Mouse (Mus musculus): ENCODE measurements around the gene Gm36210. TPM values are rescaled to one million over a fixed set of nuclear protein-coding genes. Genes with fewer than 3 reads are reported as not detected.
"Not testable (repeated sequence)": the region's sequence is repeated elsewhere in the genome, so short reads cannot be mapped to it uniquely, and the experiment has no call there.

Gene Gm36210
- polyA plus RNA-seq, 1 experiment from 2014 or later: not detected

DNA sequence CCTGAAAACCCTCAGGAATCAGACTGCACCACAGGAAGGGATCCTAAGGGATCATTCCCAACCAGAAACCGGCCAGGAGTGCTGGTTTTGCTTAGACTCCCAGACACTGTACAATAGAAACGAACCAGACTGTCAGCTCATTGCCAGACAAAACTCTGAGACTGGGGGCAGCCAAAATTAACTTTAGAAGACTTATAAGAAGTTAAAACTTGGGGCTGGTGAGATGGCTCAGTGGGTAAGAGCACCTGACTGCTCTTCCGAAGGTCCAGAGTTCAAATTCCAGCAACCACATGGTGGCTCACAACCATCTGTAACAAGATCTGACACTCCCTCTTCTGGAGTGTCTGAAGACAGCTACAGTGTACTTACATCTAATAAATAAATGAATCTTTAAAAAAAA lies 45.4 kb downstream of the Gm36210 start:
- not testable (repeated sequence) for H3K36me3 ChIP-seq (ENCODE audit: control insufficient read depth, insufficient read depth)
- WGBS (ENCODE audit: insufficient replicate concordance): 50% methylated on average over 3 of the region's 3 CpGs

DNA sequence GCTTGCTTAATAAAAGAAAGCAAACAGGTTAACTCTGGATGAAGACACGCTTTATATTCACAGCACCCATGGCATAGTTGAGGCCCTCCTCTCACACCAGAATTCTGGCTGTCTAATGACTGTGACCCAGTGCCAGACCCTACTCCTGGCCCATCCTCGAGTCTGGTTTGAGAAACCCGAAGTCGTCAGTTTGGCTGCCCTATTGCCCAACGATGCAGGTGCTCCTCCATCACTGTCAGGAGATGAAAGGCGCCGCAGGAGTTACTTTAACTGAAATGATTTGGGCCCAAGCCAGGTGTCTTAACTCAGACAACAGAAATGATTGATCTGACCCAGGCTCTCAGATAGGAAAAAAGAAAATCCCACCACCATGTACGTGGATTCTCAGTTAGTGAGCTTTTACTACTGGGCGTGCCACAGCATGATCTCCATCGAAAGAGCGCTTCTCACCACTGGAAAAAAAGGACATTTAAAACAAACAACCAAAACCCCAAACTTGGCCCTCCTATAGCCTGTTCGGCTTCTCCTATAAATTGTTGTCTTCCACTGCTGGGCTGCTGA lies 46.8 kb downstream of the Gm36210 start:
- Histone ChIP-seq H3K27me3 (ENCODE audit: control insufficient read depth, insufficient read depth, low read depth, low read length) (no peaks in the 10 kb centered on the region), H3K4me3 (ENCODE audit: low read depth, low read length) (no peak overlapping the region), H3K9ac (ENCODE audit: low read depth, low read length) (no peak overlapping the region), H3K4me1 (ENCODE audit: control insufficient read depth, low read depth, low read length) (no peaks in the 10 kb centered on the region; the same call in 1 of the 2 replicates), H3K4me2 (ENCODE audit: low read depth, low read length) (no peak overlapping the region), H3K27ac (ENCODE audit: low read length) (no peak overlapping the region), H3K36me3 (ENCODE audit: control insufficient read depth, insufficient read depth) (no peaks in the 10 kb centered on the region), H3K9me3 (replicated peaks; ENCODE audit: control insufficient read depth, low read length) (no peaks in the 10 kb centered on the region)
- WGBS (ENCODE audit: insufficient replicate concordance): 59% methylated on average over 12 of the region's 12 CpGs
- no peak for ATAC-seq (ENCODE audit: low read depth)

More for the DNA sequence above, 45.4 kb downstream of the Gm36210 start:
- H3K4me3 ChIP-seq (ENCODE audit: low read depth, low read length); H3K9me3 ChIP-seq (replicated peaks; ENCODE audit: control insufficient read depth, low read length); H3K27me3 ChIP-seq (ENCODE audit: control insufficient read depth, insufficient read depth, low read depth, low read length); H3K27ac ChIP-seq (ENCODE audit: low read length); H3K4me2 ChIP-seq (ENCODE audit: low read depth, low read length); H3K4me1 ChIP-seq (ENCODE audit: control insufficient read depth, low read depth, low read length); ATAC-seq (ENCODE audit: low read depth); H3K9ac ChIP-seq (ENCODE audit: low read depth, low read length): not testable (repeated sequence)

DNA sequence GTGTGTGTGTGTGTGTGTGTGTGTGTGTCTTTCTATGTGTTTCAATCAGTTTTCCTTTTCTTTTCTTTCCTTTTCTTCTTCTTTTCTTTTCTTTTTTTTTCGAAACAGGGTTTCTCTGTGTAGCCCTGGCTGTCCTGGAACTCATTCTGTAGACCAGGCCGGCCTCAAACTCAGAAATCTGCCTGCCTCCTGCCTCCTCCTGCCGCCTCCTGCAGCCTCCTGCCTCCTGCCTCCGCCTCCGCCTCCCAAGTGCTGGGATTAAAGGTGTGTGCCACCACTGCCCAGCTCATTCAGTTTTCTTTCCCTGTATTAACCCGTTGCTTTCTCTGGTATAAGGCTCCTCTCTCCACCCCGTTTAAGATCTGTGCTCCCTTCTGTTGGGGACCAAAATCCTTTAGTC lies 49.0 kb downstream of the Gm36210 start:
- H3K4me1 ChIP-seq (ENCODE audit: control insufficient read depth, low read depth, low read length): no peaks in the 10 kb centered on the region
- no peak overlapping the region for H3K27ac ChIP-seq (ENCODE audit: low read length)
- H3K4me3 ChIP-seq (ENCODE audit: low read depth, low read length): no peak overlapping the region
- H3K9ac ChIP-seq (ENCODE audit: low read depth, low read length): no peak overlapping the region
- H3K36me3 ChIP-seq (ENCODE audit: control insufficient read depth, insufficient read depth): no peaks in the 10 kb centered on the region
- no peaks in the 10 kb centered on the region for H3K27me3 ChIP-seq (ENCODE audit: control insufficient read depth, insufficient read depth, low read depth, low read length)
- ATAC-seq (ENCODE audit: low read depth): no peak
- 50% methylated on average over 7 of the region's 7 CpGs for whole genome bisulfite sequencing (ENCODE audit: insufficient replicate concordance)
- no peak overlapping the region for H3K4me2 ChIP-seq (ENCODE audit: low read depth, low read length)
- no peaks in the 10 kb centered on the region for H3K9me3 ChIP-seq (replicated peaks; ENCODE audit: control insufficient read depth, low read length)

DNA sequence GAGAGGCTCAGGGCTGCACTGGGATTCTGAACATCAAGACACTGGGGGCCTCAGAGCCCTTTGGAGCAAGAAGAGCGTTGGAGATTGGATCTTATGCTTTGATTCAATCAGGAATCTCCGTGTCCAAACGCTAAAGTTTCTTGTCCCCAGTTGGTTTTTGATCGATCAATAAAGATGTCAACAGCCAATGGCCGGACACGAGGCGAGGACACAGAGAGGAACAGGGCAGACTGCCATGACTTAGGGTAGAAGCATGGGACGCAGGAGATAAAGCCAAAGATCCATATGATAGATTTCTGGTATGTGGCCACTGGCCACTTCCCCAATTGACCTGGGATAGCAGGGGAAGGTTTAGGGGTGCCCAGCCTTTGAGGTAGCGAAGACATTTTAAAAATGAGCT lies 49.8 kb downstream of the Gm36210 start:
- ATAC-seq (ENCODE audit: low read depth): no peak
- Histone ChIP-seq H3K27me3 (ENCODE audit: control insufficient read depth, insufficient read depth, low read depth, low read length) (no peaks in the 10 kb centered on the region), H3K9ac (ENCODE audit: low read depth, low read length) (no peak overlapping the region), H3K27ac (ENCODE audit: low read length) (no peak overlapping the region), H3K36me3 (ENCODE audit: control insufficient read depth, insufficient read depth) (no peaks in the 10 kb centered on the region), H3K4me1 (ENCODE audit: control insufficient read depth, low read depth, low read length) (no peaks in the 10 kb centered on the region), H3K4me3 (ENCODE audit: low read depth, low read length) (no peak overlapping the region), H3K9me3 (replicated peaks; ENCODE audit: control insufficient read depth, low read length) (no peaks in the 10 kb centered on the region), H3K4me2 (ENCODE audit: low read depth, low read length) (no peak overlapping the region)
- 51% methylated on average over 9 of the region's 9 CpGs for WGBS (ENCODE audit: insufficient replicate concordance)

DNA sequence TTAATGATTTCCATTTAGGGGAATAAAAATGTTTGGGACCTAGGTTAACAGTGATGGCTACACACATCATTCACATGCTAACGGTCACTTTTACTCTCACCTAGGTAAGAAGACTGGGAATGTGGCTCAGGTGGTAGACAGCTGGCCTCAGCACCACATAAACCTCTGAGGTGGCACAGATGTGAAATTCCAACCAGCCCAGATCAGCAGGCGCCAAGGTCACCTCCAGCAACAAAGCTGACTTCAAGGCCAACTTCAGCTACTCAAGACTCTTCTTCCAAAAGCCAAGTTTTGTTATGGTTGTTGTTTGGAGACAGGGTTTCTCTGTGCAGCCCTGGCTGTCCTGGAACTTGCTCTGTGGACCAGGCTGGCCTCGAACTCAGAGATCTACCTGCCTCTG lies 52.7 kb downstream of the Gm36210 start:
- H3K4me1 ChIP-seq (ENCODE audit: control insufficient read depth, low read depth, low read length): no peaks in the 10 kb centered on the region
- H3K27ac ChIP-seq (ENCODE audit: low read length): no peak overlapping the region
- no peak for ATAC-seq (ENCODE audit: low read depth)
- no peak overlapping the region for H3K4me3 ChIP-seq (ENCODE audit: low read depth, low read length)
- H3K27me3 ChIP-seq (ENCODE audit: control insufficient read depth, insufficient read depth, low read depth, low read length): no peaks in the 10 kb centered on the region
- H3K9ac ChIP-seq (ENCODE audit: low read depth, low read length): no peak overlapping the region
- H3K4me2 ChIP-seq (ENCODE audit: low read depth, low read length): no peak overlapping the region
- 57% methylated on average over 3 of the region's 3 CpGs for WGBS (ENCODE audit: insufficient replicate concordance)
- no peaks in the 10 kb centered on the region for H3K36me3 ChIP-seq (ENCODE audit: control insufficient read depth, insufficient read depth)
- H3K9me3 ChIP-seq (replicated peaks; ENCODE audit: control insufficient read depth, low read length): no peaks in the 10 kb centered on the region

DNA sequence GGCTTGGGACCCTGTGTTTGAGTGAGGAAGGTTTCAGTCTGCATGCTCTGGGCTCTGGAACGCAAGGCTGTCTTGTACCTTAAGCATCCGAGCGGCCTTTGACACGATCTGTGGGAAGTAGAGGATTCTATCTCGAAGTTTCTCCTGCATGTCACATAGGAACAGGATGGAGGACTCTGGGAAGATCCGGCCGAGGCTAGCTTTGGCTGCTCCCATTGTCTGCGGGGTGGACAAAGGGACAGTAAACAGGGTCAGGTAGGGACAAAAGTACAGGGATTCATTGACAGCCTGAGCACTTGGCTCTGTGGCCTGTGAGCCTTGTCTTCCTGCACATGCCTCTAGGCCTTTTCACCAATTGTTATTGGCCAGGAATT lies 55.0 kb downstream of the Gm36210 start:
- Histone ChIP-seq H3K36me3 (ENCODE audit: control insufficient read depth, insufficient read depth) (no peaks in the 10 kb centered on the region), H3K27ac (ENCODE audit: low read length) (no peak overlapping the region), H3K4me3 (ENCODE audit: low read depth, low read length) (no peak overlapping the region), H3K4me1 (ENCODE audit: control insufficient read depth, low read depth, low read length) (no peaks in the 10 kb centered on the region), H3K9ac (ENCODE audit: low read depth, low read length) (no peak overlapping the region), H3K27me3 (ENCODE audit: control insufficient read depth, insufficient read depth, low read depth, low read length) (0 out of 2 replicates have a peak, but pooled peaks cover 2% of the 10 kb centered on the region), H3K9me3 (replicated peaks; ENCODE audit: control insufficient read depth, low read length) (no peaks in the 10 kb centered on the region), H3K4me2 (ENCODE audit: low read depth, low read length) (no peak overlapping the region)
- no peak for ATAC-seq (ENCODE audit: low read depth)
- WGBS (ENCODE audit: insufficient replicate concordance): 60% methylated on average over 8 of the region's 8 CpGs

DNA sequence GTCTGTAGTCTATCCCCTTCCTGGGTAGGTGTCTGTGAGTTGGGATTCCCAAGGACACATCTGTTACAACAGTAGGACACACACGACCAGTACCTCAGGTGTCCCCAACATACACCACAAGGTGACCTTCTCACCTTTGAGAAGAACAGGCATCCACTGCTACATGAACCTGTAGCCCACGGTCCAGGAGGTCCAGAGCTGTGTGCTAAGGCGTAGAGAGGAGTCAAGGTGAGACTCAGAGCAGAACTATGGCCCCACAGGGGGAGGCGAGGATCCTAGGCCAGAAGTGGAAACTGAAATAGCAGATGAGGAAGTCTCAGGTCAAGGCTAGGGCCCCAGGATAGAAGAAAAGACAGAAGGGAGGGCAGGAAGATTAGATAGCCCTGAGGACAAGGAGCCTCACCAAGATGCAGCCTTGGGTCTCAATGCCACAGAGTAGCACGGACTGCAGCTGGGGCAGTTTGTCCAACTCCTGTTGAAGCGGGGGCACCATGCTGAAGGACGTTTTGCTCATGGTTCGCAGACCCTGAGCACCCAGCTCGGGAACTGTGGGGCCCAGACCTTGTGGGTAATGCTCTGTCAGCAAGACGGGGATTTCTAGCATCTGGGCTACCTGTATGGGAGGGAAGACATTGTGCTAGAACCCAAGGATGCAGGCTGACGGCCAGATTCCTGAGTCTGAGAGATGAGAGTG lies 55.5 kb downstream of the Gm36210 start:
- no peak overlapping the region for H3K4me2 ChIP-seq (ENCODE audit: low read depth, low read length)
- WGBS (ENCODE audit: insufficient replicate concordance): 46% methylated on average over 11 of the region's 11 CpGs
- no peak overlapping the region for H3K27ac ChIP-seq (ENCODE audit: low read length)
- ATAC-seq (ENCODE audit: low read depth): no peak
- no peak overlapping the region for H3K9ac ChIP-seq (ENCODE audit: low read depth, low read length)
- no peaks in the 10 kb centered on the region for H3K36me3 ChIP-seq (ENCODE audit: control insufficient read depth, insufficient read depth)
- H3K9me3 ChIP-seq (replicated peaks; ENCODE audit: control insufficient read depth, low read length): no peaks in the 10 kb centered on the region
- no peak overlapping the region for H3K4me3 ChIP-seq (ENCODE audit: low read depth, low read length)
- peaks cover 7% of the 10 kb centered on the region for H3K27me3 ChIP-seq (ENCODE audit: control insufficient read depth, insufficient read depth, low read depth, low read length)
- no peaks in the 10 kb centered on the region for H3K4me1 ChIP-seq (ENCODE audit: control insufficient read depth, low read depth, low read length)

DNA sequence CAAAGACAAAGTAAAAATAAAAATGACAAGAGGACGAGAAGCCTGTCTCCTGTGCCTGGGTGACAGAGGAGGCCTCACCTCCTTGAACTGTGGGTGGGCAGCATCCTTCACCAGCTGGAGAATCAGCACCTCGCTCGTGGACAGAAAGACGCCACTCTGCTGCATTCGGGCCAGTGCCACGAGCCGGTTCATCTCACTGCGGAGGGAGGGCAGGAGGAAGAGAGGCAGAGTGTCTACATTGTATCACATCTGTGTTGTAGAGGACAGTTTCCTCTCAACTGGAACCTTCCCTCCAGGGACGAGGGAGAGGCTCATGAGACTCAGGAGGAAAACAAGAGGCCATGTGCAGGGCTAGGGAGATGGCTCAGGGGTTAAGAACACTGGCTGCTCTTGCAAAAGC lies 56.9 kb downstream of the Gm36210 start:
- Histone ChIP-seq H3K27me3 (ENCODE audit: control insufficient read depth, insufficient read depth, low read depth, low read length) (peaks cover 20% of the 10 kb centered on the region), H3K9me3 (replicated peaks; ENCODE audit: control insufficient read depth, low read length) (no peaks in the 10 kb centered on the region), H3K27ac (ENCODE audit: low read length) (no peak overlapping the region), H3K4me1 (ENCODE audit: control insufficient read depth, low read depth, low read length) (no peaks in the 10 kb centered on the region), H3K9ac (ENCODE audit: low read depth, low read length) (no peak overlapping the region), H3K4me3 (ENCODE audit: low read depth, low read length) (no peak overlapping the region), H3K36me3 (ENCODE audit: control insufficient read depth, insufficient read depth) (no peaks in the 10 kb centered on the region), H3K4me2 (ENCODE audit: low read depth, low read length) (no peak overlapping the region)
- 38% methylated on average over 9 of the region's 9 CpGs for WGBS (ENCODE audit: insufficient replicate concordance)
- ATAC-seq (ENCODE audit: low read depth): no peak

All from liver, embryonic 16.5 days (tissue).